In the genomic region with DNA sequence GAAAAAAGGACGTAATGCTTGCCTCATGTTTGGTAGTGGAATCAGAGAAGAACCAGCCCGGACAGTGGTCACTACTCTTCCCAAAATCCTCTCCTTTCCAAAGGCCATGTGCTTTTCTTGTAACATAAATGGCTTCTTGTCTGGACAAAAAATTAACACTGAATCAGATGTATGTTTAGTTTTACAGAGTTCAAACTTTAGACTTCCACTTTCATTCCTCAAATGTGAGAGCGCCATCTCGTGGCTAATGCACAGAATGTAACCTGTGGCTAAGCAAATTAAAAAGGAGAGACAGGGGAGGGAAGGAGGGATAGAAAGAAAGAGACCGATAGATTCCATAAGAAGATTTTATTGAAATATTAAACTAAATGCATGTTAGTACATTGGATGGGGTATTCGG, we compare ENCODE assay signal across 8 mouse cellular contexts. TPM values are rescaled to one million over a fixed set of nuclear protein-coding genes. Genes with fewer than 3 reads are reported as not detected.
DNase-seq lines count a peak whose midpoint lies in the region; ATAC-seq and TF ChIP-seq lines count a peak whose summit lies in the region.

No protein-coding gene starts in this region.

- no peaks in the 10 kb centered on the region for H3K27me3 ChIP-seq in forebrain, embryonic 10.5 days (ENCODE audit: poor library complexity, severe bottlenecking)
- no peaks in the 10 kb centered on the region for H3K27me3 ChIP-seq in lung, embryonic 14.5 days (ENCODE audit: insufficient read depth, low read length)

- H3K4me3 ChIP-seq in forebrain, embryonic 10.5 days = no peak overlapping the region
- no peak overlapping the region for H3K4me3 ChIP-seq in lung, embryonic 14.5 days (ENCODE audit: low read depth, low read length)

- no peaks in the 10 kb centered on the region for H3K36me3 ChIP-seq in forebrain, embryonic 10.5 days (replicated peaks)
- H3K36me3 ChIP-seq in lung, embryonic 14.5 days (ENCODE audit: insufficient read depth) = no peaks in the 10 kb centered on the region

- TF ChIP-seq CTCF in lung, embryonic 14.5 days (IDR thresholded peaks at IDR 0.05; ENCODE audit: low read depth) = peak; percentile 88

- no peak overlapping the region for H3K9ac ChIP-seq in lung, embryonic 14.5 days

- DNase-seq in ovary, postnatal 10 days (ENCODE audit: low spot score) = peak; percentile 4
- DNase-seq in ovary, adult 18-20 months (ENCODE audit: low spot score) = no peak
- peak; percentile 55 for DNase-seq in adipocyte (ENCODE audit: low spot score)
- peak; percentile 34 for DNase-seq in forebrain, embryonic 10.5 days (ENCODE audit: extremely low spot score, low spot score)
- peak; percentile 21 to 73 for DNase-seq in kidney, postnatal 36 days
- peak; percentile 94 for DNase-seq in lung, embryonic 14.5 days
- no peak for DNase-seq in gastrocnemius, postnatal 36 days

- H3K4me2 ChIP-seq in lung, embryonic 14.5 days = peak overlapping the region; percentile 44; the same call in 1 of the 2 replicates

- intact Hi-C loops in gastrocnemius, postnatal 36 days (cut with DNase I) = no loop called here

- no peaks in the 10 kb centered on the region for H3K9me3 ChIP-seq in forebrain, embryonic 10.5 days
- no peaks in the 10 kb centered on the region for H3K9me3 ChIP-seq in lung, embryonic 14.5 days (ENCODE audit: low read depth, low read length)

- H3K4me1 ChIP-seq in forebrain, embryonic 10.5 days = no peaks in the 10 kb centered on the region
- no peaks in the 10 kb centered on the region for H3K4me1 ChIP-seq in lung, embryonic 14.5 days (ENCODE audit: insufficient read depth)

- no peak overlapping the region for H3K27ac ChIP-seq in forebrain, embryonic 10.5 days
- H3K27ac ChIP-seq in lung, embryonic 14.5 days (ENCODE audit: low read depth) = no peak overlapping the region

- 45% methylated on average over 6 of the region's 6 CpGs for WGBS in forebrain, embryonic 10.5 days
- WGBS in lung, embryonic 14.5 days = 24% methylated on average over 6 of the region's 6 CpGs

- peak; percentile 50; the same call in 1 of the 2 replicates for ATAC-seq in lung, embryonic 14.5 days (ENCODE audit: insufficient read depth)
- peak; percentile 63 for ATAC-seq in neutrophil, adult 5-6 weeks (ENCODE audit: extremely low read depth, insufficient number of reproducible peaks, low FRiP score, poor library complexity, severe bottlenecking)

RNA-seq across cellular contexts. Expression of gene 0610040J01Rik, which starts 45.4 kb away (rescaled TPM):
- 1.9 and 2.0 TPM in 2 replicates for polyA plus RNA-seq in forebrain, embryonic 10.5 days (2016; fragmentation: Nextera tagmentation; extraction: Ambion mirVana)
- polyA plus RNA-seq in lung, embryonic 14.5 days (2014; fragmentation: Nextera tagmentation; extraction: Ambion mirVana) = 15.9 and 16.7 TPM in 2 replicates
- 2.8 and 3.9 TPM in 2 replicates for total RNA-seq in neutrophil, adult 5-6 weeks (2017)
- 1 to 10 TPM; 3.9 to 9.5 TPM for total RNA-seq in gastrocnemius, postnatal 36 days (2021)

Comparison
In these comparisons a context has a peak if more than half of its experiments do, and no peak if none do; other contexts are left out.
1. DNase-seq: peak in ovary, postnatal 10 days (single experiment), adipocyte (single experiment), forebrain, embryonic 10.5 days (single experiment), kidney, postnatal 36 days (2 of 2) and lung, embryonic 14.5 days (single experiment); none in ovary, adult 18-20 months (single experiment) and gastrocnemius, postnatal 36 days (0 of 2).